Mouse (Mus musculus) right cerebral cortex, postnatal 4 days (tissue): ENCODE data around the gene Rsg1.

Experiments
- DNase-seq: peaks from one replicate; pipeline ENCODE4 v3.0.0-alpha.2; 2022

The Rsg1 gene

DNA sequence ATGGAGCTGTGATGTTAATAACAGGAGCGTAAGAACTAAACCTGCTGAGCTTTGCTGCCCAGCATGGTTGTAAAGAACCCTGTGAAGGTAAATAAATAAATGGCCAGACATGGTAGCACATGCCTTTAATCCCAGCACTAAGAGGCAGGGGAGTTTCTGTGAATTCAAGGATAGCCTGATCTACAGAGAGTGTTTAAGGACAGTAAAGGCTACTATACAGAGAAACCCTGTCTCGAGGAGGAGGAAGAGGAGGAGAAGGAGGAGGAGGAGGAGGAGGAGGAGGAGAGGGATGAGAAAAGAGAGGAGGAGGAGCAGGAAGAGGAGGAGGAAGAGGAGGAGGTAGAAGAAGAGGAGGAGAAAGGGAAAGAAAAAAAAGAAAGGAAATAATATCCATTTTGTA, 414 bp upstream of the Rsg1 start:
- DNase-seq = no peak

DNA sequence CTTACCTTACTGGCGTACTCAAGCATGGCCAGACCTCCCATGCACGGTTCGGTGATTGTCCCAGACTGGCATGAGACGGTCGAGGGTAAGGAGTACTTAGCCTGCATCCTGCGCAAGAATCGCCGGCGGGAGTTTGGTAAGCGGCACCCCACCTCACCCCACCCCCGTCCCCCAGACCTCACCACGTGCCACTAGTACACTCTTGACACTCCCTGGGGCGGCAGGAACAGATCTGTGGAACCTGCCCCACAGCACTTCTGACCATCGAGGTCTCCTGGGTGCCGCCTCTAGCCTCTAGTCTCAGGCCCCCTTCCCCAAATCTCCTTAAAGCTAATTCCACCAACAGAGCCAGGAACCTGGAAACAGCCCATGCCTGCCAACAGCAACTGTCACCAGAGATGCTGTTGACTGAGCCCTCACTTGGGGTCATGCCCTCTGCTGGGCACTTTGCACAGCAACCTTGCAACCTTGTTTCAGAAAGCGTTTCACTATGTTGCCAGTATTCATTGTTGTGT, 638 bp downstream of the Rsg1 start:
- DNase-seq = no peak

DNA sequence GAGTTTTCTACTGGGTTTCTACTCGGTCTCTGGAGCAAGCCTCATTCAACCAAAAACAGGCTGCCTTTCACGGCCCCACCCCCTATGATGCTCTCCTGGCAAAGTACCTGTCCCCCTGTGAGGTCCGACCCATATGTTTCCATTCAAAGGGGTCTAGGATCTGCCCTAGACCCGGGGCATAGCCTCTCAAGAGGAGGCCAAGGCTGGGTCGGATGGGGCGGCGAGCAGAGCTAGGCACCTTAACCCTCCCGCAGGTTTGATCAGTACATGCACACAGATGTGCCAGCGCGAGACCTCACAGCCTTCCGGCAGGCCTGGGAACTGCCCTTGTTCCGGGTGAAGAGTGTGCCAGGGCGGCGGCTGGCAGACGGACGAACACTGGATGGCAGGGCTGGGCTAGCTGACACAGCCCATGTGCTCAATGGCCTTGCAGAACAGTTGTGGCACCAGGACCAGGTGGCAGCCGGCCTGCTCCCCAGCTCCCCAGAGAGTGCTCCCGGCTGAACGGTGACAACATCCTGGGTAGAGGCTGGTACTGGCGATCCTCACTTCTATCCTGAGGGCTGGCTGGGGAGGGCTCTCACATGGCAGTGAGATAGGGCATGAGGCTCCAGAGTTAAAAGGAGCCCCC, 5.9 kb downstream of the Rsg1 start:
- DNase-seq = no peak

DNA sequence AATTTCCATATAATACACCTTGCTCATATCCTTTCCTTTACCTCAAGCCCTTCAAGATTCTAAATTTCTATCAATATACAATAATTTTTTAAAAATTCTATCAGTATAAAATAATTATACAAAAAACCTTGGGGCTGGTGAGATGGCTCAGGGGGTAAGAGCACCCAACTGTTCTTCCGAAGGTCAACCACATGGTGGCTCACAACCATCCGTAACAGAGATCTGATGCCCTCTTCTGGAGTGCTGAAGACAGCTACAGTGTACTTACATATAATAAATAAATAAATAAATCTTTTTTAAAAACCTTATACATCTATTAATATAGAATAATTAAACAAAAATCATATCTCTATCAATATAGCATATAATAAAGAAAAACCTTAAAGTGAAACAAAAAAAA, 8.1 kb downstream of the Rsg1 start:
- DNase-seq = no peak

DNA sequence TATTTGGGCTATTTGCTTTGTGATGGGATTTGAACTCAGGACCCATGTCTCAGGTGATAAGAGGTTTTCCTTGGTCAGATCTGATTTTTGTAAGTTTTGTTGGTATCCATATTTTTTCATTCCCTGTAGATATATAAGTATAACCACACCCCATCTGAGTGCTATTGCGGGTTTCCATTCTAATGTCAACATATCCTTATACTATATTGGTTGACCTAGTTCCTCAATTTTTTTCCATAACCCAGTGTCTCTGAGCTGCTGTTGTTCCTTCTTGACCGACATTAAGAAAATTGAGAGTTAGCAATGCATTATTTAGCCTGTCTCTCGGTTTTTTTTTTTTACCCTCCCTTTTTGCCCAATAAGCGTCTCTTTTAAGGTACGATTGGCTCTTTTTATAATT, 9.0 kb downstream of the Rsg1 start:
- no peak for DNase-seq

DNA sequence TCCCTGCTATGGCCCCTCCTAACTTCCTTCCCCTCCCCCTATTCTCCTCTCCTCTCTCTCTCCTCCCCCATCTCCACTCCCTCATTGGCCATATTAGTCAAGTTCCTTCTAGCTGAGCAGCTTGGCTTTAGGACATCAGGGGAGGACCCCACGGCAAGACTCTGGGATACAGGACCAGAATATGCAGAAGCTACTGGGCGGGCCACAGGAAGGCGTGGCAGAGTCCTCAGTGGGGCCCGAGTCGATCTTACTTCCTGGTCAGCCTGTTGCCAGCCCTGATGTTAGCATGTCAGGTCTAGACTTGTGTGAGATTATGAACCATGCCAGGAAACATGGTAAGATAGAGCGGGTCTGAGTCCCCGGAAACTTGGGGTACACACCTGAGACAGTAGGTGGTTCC, 14.9 kb downstream of the Rsg1 start:
- DNase-seq = no peak

DNA sequence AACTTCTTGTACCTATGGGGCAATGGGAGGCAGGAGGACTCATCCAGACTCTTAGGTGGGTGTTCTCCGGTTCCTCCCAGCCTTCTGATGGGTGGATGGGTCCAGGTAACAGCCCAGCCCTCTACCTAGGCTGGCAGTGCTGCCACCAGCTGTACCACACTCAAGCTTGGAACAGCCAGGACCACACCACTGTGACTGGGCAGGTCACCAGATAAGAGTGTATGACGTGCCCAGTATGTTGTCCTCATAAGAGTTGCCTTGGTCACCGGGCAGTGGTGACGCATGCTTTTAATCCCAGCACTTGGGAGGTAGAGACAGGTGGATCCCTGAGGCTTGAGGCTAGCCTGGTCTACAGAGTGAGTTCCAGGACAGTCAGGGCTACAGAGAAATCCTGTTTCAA, 19.4 kb downstream of the Rsg1 start:
- DNase-seq = no peak

DNA sequence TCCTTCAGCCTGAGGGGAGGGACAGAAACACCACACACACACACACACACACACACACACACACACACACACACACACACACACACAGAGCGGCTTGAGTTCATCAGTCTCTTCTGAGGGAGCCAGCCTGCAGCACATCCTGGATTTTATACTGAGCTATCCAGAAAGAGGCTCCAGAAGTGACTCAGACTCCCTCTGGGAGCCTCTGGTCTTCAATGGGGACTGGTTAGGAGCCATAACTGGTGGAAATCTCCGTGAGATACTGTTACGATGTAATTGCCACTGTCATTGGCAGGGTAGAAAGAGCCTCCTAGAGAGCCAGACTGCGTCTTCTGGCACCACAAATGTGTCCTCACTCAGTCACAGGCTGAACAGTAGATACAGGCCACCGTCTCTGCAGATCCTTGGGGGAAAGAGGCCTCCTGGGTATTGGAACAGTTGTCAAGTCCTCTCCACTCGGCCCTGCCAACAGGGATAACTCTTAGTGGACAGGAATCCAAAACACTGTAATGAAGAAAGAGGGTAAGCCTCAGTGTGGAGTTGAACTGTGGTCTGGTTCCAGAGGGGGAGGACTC, 21.9 kb downstream of the Rsg1 start:
- no peak for DNase-seq

DNA sequence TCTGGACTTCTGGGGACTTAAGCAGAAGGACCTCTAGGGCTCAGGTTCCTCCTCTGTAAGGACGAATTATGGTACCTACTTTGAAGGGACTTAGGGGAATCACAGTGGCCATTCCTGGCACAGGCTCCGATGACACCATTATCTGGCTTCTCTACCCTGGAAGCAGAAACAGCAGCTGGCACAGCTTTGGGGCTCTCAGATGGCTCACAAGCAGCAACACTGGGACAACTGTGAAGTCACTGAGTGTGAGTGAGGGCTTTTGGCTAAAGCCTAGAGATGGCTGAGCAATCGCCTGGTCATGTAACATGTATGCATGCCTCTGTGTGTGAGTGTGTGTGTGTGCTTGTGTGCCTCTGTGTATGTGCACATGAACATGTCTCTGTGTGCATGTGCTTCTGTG, 23.1 kb downstream of the Rsg1 start:
- DNase-seq = no peak

DNA sequence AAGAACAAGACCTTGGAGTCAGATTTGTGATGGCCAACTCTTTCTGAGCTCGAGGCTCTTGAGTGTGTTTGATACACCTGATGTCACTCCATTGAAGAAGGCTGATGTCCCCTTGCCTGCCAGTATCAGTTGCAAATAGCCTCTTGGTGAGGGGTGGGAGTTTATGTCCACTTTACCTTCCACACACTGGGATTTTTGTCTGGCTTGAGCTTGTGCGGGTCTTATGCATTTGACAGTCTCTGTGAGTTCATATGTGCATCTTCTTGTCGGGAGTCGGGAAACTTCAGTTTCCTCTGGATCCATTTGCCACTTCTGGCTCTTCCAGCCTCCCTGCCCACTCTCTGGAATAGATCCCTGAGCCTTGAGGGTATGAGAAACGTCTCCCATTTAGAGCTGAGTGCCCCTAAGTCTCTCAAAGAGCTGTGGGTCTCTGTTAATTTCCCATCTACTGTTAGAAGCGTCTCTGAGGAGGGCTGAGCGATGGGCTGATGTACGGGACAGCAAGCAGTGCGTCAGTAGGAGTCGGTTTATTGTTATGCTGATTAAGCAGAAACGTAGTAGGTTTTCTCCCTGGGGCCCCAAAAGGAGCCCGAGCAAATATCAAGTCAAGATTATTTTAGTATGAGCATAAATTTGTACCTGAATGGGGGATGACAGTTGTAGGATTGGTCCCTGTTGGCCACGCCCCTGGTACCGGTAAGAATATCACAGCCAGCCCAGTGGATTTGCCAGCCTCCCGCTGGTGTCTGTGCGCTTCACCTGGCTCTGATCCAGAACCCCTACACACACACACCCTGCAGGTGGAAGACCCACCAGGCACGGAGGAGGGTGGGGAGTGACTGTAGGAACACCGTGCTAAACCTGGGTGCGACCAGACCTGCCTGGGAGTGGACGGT, 25.0 kb downstream of the Rsg1 start:
- no peak for DNase-seq

DNA sequence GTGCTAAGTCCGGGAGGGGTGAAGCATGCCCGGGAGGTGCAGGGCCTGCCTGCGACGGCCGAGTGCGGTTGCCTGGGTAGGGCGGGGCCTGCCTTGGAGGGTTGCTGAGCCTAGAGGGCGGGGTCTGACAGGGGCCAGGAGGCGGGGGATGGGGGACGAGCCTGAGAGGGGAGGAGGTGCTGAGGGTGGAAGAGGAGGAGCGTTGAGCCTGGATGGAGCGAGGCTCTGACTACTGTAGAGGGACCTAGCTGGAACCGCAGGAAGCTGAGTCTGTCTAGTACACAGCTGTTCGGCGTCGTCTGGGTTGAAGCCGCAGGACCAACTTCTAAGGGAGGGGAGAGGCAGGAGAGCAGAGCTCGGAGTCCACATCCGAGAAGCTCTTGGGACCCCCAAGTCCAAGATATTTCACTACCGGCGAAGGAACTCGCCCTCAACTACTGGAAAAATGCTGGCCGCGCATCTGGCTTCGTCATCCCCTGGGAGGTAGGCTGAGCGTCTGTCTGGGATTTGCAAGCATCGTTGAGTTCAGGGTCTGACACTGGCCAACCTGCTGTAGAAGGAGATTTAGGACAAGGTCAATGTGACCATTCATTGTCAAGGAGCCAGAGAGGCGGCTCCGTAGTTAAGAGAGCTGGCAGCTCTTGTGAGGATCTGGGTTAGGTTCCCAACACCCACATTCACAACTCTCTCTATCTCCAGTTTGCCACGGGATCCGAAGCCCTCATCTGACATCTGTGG, 25.8 kb downstream of the Rsg1 start, which contains the start of gene Arhgef19:
TSS of gene Arhgef19 (plus strand) at position 112 of the 738 bp plus-strand sequence.
- DNase-seq = no peak

DNA sequence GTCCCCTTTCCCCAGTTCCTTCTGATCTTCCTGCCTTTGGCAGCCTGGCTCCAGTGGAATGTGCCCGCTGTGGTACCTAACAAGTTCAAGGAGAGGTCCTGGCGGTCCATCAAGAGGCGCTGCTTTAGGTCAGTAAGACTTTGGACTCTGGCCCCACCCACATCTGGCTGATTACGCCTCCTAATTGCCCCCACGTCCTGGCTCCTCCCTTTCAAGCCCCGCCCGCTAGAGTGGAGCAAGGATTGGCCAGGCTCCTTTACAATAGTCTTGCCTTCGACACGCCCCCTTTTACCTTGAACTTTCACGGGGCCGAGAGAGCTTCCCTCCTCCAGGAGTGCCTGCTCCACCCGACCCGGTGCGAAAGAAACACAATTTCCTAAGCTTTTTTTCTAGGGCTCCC, 26.9 kb downstream of the Rsg1 start:
- no peak for DNase-seq

DNA sequence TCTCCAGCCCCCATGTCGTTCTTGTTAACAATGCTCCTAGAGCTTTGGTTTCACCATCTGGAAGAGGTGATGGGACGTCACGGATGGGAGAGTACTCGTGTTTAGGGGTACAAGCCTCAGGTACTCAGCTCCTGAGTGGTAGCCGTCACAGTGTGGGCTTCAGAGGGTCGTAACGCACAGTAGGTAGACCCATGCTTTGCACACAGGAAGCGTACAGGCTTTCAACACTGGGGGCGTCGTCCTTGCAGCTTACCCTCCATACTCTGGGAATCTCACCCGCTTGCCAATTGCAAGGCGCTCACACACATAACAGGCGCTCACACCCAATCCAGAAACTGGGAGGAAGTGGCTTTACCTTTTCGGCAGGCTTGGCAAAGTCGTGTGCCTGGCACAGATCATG, 28.1 kb downstream of the Rsg1 start:
- no peak for DNase-seq

DNA sequence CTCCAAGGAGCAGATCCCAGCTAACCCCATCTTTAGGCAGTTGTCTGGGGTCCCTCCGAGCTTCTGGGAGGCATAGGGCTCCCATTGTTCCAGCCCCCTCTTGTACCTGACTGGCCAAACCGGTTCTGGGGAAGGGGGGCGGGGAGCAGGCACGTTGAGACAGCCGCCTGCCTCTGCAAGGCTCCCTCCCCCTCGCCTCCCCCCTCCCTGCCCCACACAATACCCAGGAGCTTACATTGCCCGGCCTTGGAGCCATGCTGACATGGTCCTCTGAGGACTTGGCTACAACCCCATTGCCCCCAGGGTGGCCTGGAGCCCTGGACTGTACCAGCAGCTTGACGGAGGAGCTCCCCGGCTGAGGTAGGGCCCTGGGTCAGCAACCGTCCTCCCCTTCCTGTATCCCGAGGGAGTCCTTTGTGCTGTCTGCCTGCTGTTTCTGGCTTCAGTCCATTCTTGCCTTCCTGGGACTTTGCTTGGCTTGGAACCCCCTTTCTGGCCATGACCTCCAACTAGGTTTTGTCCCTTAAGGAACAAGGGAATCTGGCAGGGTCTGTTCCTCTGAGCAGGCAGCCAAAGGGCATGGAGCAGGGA, 29.0 kb downstream of the Rsg1 start:
- no peak for DNase-seq

DNA sequence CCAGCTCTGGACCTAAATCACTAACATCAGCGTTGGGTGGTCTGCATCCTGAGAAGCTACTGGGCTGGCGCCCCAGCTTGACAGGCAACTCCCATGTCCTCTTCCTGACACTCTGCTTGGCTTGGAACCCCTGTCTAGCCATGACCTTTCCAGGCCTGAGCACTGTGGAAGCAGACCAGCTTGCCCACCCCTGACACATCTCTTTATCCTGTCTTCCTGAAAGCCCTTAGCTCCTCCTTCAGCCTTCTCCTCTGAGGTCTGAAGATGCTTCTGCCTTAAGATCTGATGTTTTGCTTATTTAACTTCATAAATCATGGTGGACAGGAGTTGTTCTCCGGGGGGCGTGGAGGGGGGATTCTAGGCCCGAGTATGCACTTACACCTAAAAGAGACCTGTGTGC, 29.9 kb downstream of the Rsg1 start:
- DNase-seq = no peak

DNA sequence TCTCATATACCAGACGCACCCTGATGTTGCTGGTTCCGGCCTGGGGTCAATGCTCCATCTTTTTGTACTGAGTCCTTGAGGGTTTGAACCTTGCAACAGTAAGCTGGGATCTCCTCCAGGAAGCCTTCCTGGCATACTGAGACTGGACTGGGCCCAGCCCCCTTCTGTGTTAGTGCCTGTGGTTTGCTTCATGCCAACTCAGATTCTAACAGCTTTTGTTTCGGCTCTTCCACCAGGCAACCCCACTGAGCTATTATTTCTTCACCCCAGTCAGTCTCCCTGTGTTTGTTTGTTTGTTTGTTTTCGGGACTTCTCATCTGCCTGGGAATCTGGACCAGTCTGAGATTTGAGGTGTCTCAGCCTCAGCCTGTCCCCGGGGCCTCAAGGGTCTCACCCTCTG, 30.6 kb downstream of the Rsg1 start:
- DNase-seq = no peak

DNA sequence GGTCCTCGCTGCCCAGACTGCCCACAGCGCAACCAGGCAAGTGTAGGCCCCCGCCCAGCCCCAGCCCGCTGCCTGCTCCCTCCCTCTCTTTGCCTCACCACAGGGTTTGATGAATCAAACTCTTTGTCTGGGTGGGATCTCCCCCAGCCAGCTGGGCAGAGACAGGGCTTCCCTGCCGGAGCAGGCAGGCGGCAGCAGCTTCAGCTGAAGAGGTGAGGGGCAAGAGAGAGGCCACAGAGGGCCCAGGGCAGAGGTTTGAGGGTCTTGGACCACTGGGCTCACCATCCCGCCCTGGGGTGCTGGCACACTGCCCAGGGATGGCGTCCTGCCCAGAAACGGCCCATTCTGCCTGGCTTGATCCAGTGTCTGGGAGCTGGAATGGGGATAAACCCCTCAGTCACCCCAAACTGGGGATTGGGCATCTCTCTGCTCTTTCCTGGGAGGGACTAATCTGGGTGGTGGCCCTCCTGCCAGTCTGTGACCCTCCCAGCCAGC, 31.2 kb downstream of the Rsg1 start:
- DNase-seq = peak; percentile 84

DNA sequence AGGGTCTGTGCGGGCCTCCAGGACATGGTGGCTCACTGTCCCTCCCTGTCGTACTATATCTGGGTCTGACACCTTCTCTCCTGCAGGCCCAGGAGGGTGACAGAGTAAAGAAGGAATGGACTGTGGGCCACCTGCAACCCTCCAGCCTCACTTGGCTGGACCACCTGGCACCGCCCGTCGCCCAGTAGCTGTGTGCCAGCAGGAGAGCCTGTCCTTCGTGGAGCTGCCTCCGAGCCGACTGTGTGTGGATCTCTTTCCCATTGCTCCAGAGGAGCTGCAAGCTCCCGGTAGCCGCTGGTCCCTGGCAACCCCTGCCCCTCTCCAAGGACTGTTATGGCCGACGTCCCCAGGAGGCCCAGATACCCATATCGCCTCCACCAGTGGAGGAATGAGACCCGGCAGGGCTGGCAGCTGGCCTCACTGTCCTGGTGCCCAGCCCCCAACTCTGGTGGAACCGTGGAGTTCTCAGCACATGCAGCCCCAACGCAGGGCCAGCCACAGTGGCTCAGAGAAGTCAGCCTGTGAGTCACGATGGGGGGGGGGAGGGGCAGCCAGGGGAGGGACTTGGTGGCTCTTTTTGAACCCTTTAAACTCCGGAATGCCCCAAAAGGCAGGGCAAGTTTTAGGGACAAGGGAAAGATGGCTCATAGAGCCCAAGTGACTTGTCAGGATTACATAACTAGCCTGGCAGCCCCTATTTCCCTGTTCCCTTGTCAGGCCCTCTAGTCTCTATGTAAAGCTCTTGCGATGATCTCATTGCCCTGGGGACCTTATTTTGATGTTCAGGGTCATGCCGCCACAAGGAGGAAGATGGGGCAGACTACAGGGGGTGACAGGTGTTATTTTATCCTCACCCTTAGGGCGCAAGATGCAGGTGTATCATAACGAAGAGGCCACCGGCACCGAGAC, 32.6 kb downstream of the Rsg1 start:
- DNase-seq = no peak

DNA sequence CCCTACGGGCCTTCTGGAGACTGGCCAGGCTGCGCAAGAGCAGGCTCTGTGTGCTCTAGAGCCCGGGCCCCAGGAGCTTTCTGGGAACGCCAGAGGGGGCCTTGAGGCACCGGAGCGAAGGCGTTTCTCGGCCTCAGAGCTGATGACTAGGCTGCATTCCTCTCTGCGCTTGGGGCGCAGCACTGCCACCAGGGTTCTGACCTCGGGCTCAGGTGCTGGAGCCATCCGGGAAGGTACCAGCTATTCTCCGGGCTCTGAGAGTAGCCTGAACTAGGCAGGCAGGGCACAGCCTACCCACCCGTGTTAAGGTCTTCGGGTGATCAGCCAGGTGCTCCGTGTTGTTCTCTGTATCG, 33.2 kb downstream of the Rsg1 start:
- DNase-seq = no peak

DNA sequence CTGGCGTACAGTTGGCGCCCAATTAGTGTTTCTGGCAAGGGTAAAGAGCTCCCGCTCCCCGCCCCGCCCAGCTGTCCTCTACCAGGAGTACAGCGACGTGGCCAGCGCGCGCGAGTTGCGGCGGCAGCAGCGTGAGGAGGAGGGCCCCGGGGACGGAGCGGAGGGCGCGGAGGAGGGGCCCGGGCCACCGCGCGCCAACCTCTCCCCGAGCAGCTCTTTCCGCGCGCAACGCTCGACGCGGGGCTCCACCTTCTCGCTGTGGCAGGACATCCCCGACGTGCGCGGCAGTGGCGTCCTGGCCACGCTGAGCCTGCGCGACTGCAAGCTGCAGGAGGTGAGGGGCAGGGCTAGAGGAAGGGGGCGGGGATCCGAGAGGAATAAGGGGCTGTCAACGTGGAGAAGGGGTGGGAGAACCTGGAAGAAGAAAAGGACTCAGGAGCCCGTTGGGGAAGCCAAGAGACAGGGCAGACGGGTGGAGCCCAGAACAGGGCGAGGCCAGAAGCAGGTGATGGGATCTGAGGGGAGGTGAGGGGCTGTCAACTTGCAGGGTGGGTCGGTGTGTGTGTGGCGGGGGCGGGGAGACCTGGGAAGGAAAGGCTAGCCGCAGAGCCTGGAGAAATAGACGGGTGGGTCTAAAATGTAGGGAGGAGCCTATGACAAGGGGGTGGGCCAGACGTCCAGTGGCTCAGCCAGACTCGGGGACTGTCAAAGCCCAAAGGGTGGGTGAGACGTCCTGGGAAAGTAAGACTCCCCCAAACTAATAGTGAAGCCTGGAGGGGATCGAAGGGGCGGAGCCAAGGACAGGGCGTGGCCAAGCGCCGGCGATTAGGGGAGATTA, 34.2 kb downstream of the Rsg1 start:
- DNase-seq = peak; percentile 25

DNA sequence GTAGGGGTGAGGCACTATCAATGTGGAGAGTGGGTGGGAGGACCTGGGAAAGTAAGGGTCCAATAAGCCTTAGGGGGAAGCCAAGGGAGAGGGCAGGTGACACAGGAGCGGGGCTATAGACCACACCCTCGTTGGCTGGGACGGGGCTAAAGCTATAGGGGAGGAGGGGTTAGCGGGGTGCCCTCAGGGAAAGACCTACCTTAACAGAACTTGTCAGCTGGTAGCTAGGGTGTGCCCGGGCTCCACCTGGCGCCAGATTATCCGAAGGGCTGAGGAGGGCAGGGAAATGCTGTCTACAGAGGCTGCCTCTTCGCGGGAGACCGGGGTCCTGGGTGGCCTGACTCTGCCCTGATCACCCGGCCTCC, 34.8 kb downstream of the Rsg1 start:
- no peak for DNase-seq
